Mouse (Mus musculus): ENCODE results near the gene Nkain4. TPM values are rescaled to one million over a fixed set of nuclear protein-coding genes. Genes with fewer than 3 reads are reported as not detected.

Gene Nkain4
- polyA plus RNA-seq, 1 experiment: not detected

DNA sequence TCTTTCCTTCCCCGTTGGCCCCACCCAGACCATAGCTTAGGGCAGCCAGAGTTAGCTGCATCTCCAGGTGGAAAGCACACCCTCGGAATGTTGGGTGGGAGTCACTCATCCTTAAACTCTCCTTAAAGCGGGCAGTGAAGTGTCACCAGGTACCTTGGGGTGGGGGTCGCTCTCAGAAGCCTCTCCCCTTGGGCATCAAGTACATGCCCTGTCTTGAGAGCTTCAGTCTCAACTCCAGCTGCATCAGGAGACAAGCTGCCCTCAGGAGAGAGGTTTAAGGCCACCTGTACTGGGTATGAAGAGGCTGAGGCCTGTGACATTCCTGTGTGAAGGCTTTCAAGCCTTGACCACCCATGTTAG, 64.6 kb downstream of the Nkain4 start:
- Histone ChIP-seq H3K4me1 (ENCODE audit: control insufficient read depth, insufficient read depth, low read length) (no peaks in the 10 kb centered on the region), H3K4me3 (ENCODE audit: insufficient read depth, low read length) (no peak overlapping the region), H3K27ac (ENCODE audit: insufficient read depth, low read depth, low read length) (no peak overlapping the region)
- TF ChIP-seq POLR2A (IDR thresholded peaks at IDR 0.05; ENCODE audit: borderline replicate concordance, low read depth, low read length) (no peak), CTCF (IDR thresholded peaks at IDR 0.05; ENCODE audit: low read depth, low read length) (no peak)

DNA sequence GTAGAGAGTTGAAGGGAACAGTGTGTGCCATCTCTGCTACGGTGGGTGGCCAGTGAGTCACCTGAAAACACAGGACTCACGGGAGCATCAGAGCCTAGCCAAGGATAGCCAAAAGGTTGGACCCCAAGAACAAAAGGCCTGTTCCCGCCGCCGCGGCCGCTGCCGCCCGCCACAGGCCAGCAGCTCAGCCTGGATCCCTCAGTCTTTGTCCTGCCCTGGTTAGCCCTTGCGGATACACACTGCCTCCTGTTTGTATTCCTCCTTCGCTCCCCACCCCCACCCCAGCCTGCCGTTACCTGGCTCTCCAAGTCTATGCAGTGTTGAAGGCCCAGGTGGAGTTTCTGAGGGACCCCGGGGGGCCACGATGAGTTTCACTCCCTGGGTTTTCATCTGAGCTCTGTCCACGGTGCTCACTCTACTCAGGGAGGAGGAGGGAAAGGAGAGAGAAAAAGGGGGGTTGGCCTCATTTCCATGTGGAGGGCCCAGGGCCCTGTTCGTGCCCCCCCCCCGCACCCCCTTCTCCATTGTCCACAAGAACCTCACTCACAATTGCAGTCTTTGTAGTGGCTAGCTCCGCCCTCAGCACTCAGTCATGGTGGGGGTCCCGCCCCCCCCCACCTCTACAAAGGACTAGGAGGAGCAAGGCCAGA, 65.1 kb downstream of the Nkain4 start:
- no peak overlapping the region for H3K27ac ChIP-seq (ENCODE audit: insufficient read depth, low read depth, low read length)
- no peak for TF ChIP-seq POLR2A (IDR thresholded peaks at IDR 0.05; ENCODE audit: borderline replicate concordance, low read depth, low read length)
- TF ChIP-seq CTCF (IDR thresholded peaks at IDR 0.05; ENCODE audit: low read depth, low read length): no peak
- no peaks in the 10 kb centered on the region for H3K4me1 ChIP-seq (ENCODE audit: control insufficient read depth, insufficient read depth, low read length)
- no peak overlapping the region for H3K4me3 ChIP-seq (ENCODE audit: insufficient read depth, low read length)

DNA sequence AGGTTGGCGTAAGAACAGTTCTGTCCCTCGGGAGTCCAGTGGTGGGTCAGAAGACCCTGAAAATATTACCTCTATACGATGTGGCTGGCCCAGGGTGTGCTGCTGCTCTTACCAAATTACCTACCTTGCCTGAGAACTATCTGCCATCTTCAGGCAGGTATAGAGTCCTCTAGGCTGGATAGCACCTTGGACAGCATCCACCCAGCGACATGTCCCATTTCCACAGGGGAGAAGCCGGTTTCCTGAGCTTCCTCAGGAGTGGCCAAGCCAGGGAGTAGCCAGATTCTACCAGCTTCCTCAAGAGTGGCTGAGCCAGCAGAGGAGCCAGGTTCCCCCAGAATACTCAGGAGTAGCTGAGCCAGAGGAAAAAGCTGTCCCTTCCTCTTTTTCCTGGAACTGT, 69.2 kb downstream of the Nkain4 start:
- Histone ChIP-seq H3K4me3 (ENCODE audit: insufficient read depth, low read length) (no peak overlapping the region), H3K27ac (ENCODE audit: insufficient read depth, low read depth, low read length) (no peak overlapping the region), H3K4me1 (ENCODE audit: control insufficient read depth, insufficient read depth, low read length) (no peaks in the 10 kb centered on the region)
- TF ChIP-seq POLR2A (IDR thresholded peaks at IDR 0.05; ENCODE audit: borderline replicate concordance, low read depth, low read length) (no peak), CTCF (IDR thresholded peaks at IDR 0.05; ENCODE audit: low read depth, low read length) (no peak)

Other genes with a start within 250 kb of the Nkain4 start
- gene Dido1, start 244.7 kb downstream of the Nkain4 start, polyA plus RNA-seq (2012; ENCODE audit: insufficient read depth, insufficient read length, missing spikeins): 30.2 and 32.9 TPM in 2 replicates
- gene Gid8, start 244.6 kb downstream of the Nkain4 start, polyA plus RNA-seq (2012; ENCODE audit: insufficient read depth, insufficient read length, missing spikeins): 52.9 and 53.5 TPM in 2 replicates
- 6.4 and 6.7 TPM in 2 replicates for gene Slc17a9, start 229.4 kb downstream of the Nkain4 start, polyA plus RNA-seq (2012; ENCODE audit: insufficient read depth, insufficient read length, missing spikeins)
- not detected in 2 replicates for gene Bhlhe23, start 177.8 kb downstream of the Nkain4 start, polyA plus RNA-seq (2012; ENCODE audit: insufficient read depth, insufficient read length, missing spikeins)
- gene Ythdf1, start 33.8 kb downstream of the Nkain4 start, polyA plus RNA-seq (2012; ENCODE audit: insufficient read depth, insufficient read length, missing spikeins): 32.4 and 34.0 TPM in 2 replicates
- not detected in 2 replicates for gene Birc7, start 25.7 kb downstream of the Nkain4 start, polyA plus RNA-seq (2012; ENCODE audit: insufficient read depth, insufficient read length, missing spikeins)
- gene Arfgap1, start 12.5 kb upstream of the Nkain4 start, polyA plus RNA-seq (2012; ENCODE audit: insufficient read depth, insufficient read length, missing spikeins): 30.5 and 35.3 TPM in 2 replicates
- gene Col20a1, start 31.8 kb upstream of the Nkain4 start, polyA plus RNA-seq (2012; ENCODE audit: insufficient read depth, insufficient read length, missing spikeins): 1.5 and 1.9 TPM in 2 replicates
- gene Chrna4, start 88.8 kb upstream of the Nkain4 start, polyA plus RNA-seq (2012; ENCODE audit: insufficient read depth, insufficient read length, missing spikeins): not detected in 2 replicates
- not detected in 2 replicates for gene Kcnq2, start 180.6 kb upstream of the Nkain4 start, polyA plus RNA-seq (2012; ENCODE audit: insufficient read depth, insufficient read length, missing spikeins)
- gene Eef1a2, start 202.3 kb upstream of the Nkain4 start, polyA plus RNA-seq (2012; ENCODE audit: insufficient read depth, insufficient read length, missing spikeins): 0.39 TPM in 1 of 2 replicates, not detected in the other
- 46.1 and 47.5 TPM in 2 replicates for gene Ppdpf, start 232.5 kb upstream of the Nkain4 start, polyA plus RNA-seq (2012; ENCODE audit: insufficient read depth, insufficient read length, missing spikeins)
- gene Ptk6, start 248.1 kb upstream of the Nkain4 start, polyA plus RNA-seq (2012; ENCODE audit: insufficient read depth, insufficient read length, missing spikeins): not detected in 2 replicates

Data from bone marrow macrophage, adult 2 months (primary cell).